Mouse (Mus musculus) kidney, postnatal 0 days (tissue): Measurements from ENCODE around the gene Atad1. TPM values are rescaled to one million over a fixed set of nuclear protein-coding genes. Genes with fewer than 3 reads are reported as not detected.

ENCODE experiments used
- ATAC-seq: fragments of 200-750 bp; cut with Nextera tagmentation; replicated peaks from 2 replicates; pipeline ENCODE4 v1.8.0; 2017; ENCODE audit warnings: low read depth, moderate number of reproducible peaks, moderate TSS enrichment, moderate library complexity; ENCODE audit not compliant: low FRiP score
- DNase-seq: peaks from one replicate; pipeline ENCODE4 v3.0.0-alpha.2; 2016; ENCODE audit warnings: low spot score
- H3K27ac ChIP-seq: fragments of 300-500 bp; sonication (generic); 2 replicates; pipeline ENCODE4 v1.5.1; 2014; ENCODE audit warnings: mild to moderate bottlenecking
- H3K27me3 ChIP-seq: fragments of 300-500 bp; sonication (generic); 2 replicates; pipeline ENCODE4 v1.6.1; 2014; ENCODE audit warnings: low read length, mixed read lengths; ENCODE audit not compliant: insufficient read depth
- H3K36me3 ChIP-seq: fragments of 300-500 bp; sonication (generic); 2 replicates; pipeline ENCODE4 v1.6.1; 2014; ENCODE audit warnings: low read length, mixed read lengths; ENCODE audit not compliant: insufficient read depth
- H3K4me1 ChIP-seq: fragments of 300-500 bp; sonication (generic); replicated peaks from 2 replicates; pipeline ENCODE4 v1.6.1; 2014; ENCODE audit warnings: antibody characterized with exemption, low read length, mixed read lengths; ENCODE audit not compliant: insufficient read depth
- H3K4me2 ChIP-seq: fragments of 300-500 bp; sonication (generic); 2 replicates; pipeline ENCODE4 v1.6.1; 2014; ENCODE audit warnings: mild to moderate bottlenecking, low read length, moderate library complexity, mixed read lengths
- H3K4me3 ChIP-seq: fragments of 300-500 bp; sonication (generic); replicated peaks from 2 replicates; pipeline ENCODE4 v1.5.1; 2014; ENCODE audit warnings: low read depth, low read length
- H3K9ac ChIP-seq: fragments of 300-500 bp; sonication (generic); 2 replicates; pipeline ENCODE4 v1.6.1; 2014; ENCODE audit warnings: low read depth, low read length
- H3K9me3 ChIP-seq: fragments of 300-500 bp; sonication (generic); replicated peaks from 2 replicates; pipeline ENCODE4 v1.6.1; 2016; ENCODE audit warnings: low read length, inconsistent platforms, mixed read lengths
- CTCF ChIP-seq: IDR thresholded peaks from 2 replicates; pipeline ENCODE4 v1.5.1; 2016; ENCODE audit warnings: antibody characterized with exemption, low read depth, mild to moderate bottlenecking, moderate library complexity
- WGBS: fragments of 180-500 bp; shearing (Covaris S2); extraction: QIAGEN DNeasy Blood & Tissue Kit; methylation state at CpG from one replicate; pipeline ENCODE4 v1.1.7; 2014; 5-methylcytosine and 5-hydroxymethylcytosine counted together
- polyA plus RNA-seq: library from polyadenylated mRNA; unstranded; fragments of >200 nt; fragmentation: Nextera tagmentation; extraction: Ambion mirVana; gene quantifications from 2 replicates; pipeline ENCODE4 v1.2.1, GENCODE M21; 2015

Gene Atad1
- polyA plus RNA-seq, 1 experiment from 2014 or later, result 79.2 TPM

- H3K4me2 ChIP-seq, result no peak overlapping the region
- no peaks in the 10 kb centered on the region for H3K27me3 ChIP-seq
- TF ChIP-seq CTCF, result no peak
- no peak for ATAC-seq
- H3K4me3 ChIP-seq, result no peak overlapping the region
- DNase-seq, result no peak
- no peaks in the 10 kb centered on the region for H3K36me3 ChIP-seq
- no peak overlapping the region for H3K9ac ChIP-seq
- no peaks in the 10 kb centered on the region for H3K9me3 ChIP-seq
- H3K27ac ChIP-seq, result no peak overlapping the region
- WGBS, result 51% methylated on average over 4 of the region's 4 CpGs
- no peaks in the 10 kb centered on the region for H3K4me1 ChIP-seq
These were observed 22.9 kb upstream of the Atad1 start for GRCm38 (mm10) chr19:32762493-32762892.

DNA sequence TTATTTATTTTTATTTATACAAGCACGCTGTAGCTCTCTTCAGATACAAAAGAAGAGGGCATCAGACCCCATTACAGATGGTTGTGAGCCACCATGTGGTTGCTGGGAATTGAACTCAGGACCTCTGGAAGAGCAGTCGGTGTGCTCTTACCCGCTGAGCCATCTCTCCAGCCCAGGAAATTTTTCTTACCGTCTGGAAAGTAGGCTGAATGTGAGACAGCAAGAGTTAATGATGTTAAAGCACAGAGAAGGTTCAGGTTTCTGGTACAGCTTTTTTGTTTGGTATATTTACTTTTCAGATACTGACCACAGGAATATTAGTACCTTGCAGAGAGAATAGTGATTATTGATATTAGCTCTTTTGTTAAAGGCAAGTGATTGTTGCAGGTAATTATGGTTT, 21.6 kb upstream of the Atad1 start:
- H3K36me3 ChIP-seq, result no peaks in the 10 kb centered on the region
- peak overlapping the region; percentile 66 for H3K4me2 ChIP-seq
- no peaks in the 10 kb centered on the region for H3K4me1 ChIP-seq
- no peaks in the 10 kb centered on the region for H3K9me3 ChIP-seq
- DNase-seq (no peak), ATAC-seq (no peak)
- H3K27me3 ChIP-seq, result no peaks in the 10 kb centered on the region
- WGBS, result 59% methylated on average over 4 of the region's 4 CpGs
- no peak for TF ChIP-seq CTCF
- H3K4me3 ChIP-seq, result no peak overlapping the region; the same call in 1 of the 2 replicates
- H3K27ac ChIP-seq, result no peak overlapping the region
- no peak overlapping the region for H3K9ac ChIP-seq

DNA sequence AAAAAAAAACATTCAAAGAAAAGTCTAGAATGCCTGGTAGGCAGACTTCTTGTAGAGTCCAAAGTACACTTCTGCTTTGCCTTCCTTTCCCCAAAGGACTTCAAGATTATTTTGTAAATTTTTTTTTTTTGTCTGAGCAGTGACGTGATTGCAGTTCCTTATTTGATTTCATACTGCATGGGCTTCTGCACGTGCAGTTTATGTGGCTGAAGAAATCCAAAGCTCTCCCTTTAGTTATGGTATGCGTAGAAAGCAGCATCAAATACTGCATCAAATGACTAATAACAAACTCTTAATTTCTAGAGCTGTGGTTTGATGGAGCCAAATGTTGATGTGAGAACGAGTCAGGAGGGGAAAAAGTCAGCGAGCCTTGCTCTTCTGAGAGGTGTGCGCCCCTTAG, 20.9 kb upstream of the Atad1 start:
- Histone ChIP-seq H3K27ac (no peak overlapping the region), H3K9ac (0 out of 2 replicates have a peak overlapping the region, but pooled peaks have one; percentile 9), H3K4me2 (peak overlapping the region; percentile 66), H3K4me3 (peak overlapping the region; percentile 97), H3K36me3 (no peaks in the 10 kb centered on the region), H3K4me1 (no peaks in the 10 kb centered on the region), H3K27me3 (no peaks in the 10 kb centered on the region), H3K9me3 (no peaks in the 10 kb centered on the region)
- TF ChIP-seq CTCF, result no peak
- ATAC-seq (no peak), DNase-seq (peak; percentile 43)
- 21% methylated on average over 6 of the region's 6 CpGs for WGBS

GRCm38 (mm10) chr19:32759357-32760024, 19.9 kb upstream of the Atad1 start:
- WGBS, result 2% methylated on average over 8 of the region's 8 CpGs

GRCm38 (mm10) chr19:32758793-32759161, 19.2 kb upstream of the Atad1 start:
- Histone ChIP-seq H3K9ac (peak overlapping the region; percentile 98), H3K4me1 (no peaks in the 10 kb centered on the region), H3K36me3 (no peaks in the 10 kb centered on the region), H3K27ac (no peak overlapping the region), H3K4me3 (peak overlapping the region; percentile 97), H3K27me3 (no peaks in the 10 kb centered on the region), H3K4me2 (peak overlapping the region; percentile 66), H3K9me3 (no peaks in the 10 kb centered on the region)
- DNase-seq (no peak), ATAC-seq (no peak)
- under 1% methylated on average over 11 of the region's 11 CpGs for WGBS
- no peak for TF ChIP-seq CTCF

More at GRCm38 (mm10) chr19:32759357-32760024, 19.9 kb upstream of the Atad1 start:
- Histone ChIP-seq H3K9ac (peak overlapping the region; percentile 98), H3K27me3 (no peaks in the 10 kb centered on the region), H3K36me3 (no peaks in the 10 kb centered on the region), H3K27ac (no peak overlapping the region), H3K4me3 (peak overlapping the region; percentile 97), H3K4me2 (peak overlapping the region; percentile 66), H3K4me1 (no peaks in the 10 kb centered on the region), H3K9me3 (no peaks in the 10 kb centered on the region)
- no peak for DNase-seq
- TF ChIP-seq CTCF, result no peak
- ATAC-seq, result no peak

GRCm38 (mm10) chr19:32757831-32758792, 18.5 kb upstream of the Atad1 start:
- WGBS, result under 1% methylated on average over 47 of the region's 69 CpGs
- no peak for TF ChIP-seq CTCF
- Histone ChIP-seq H3K9me3 (no peaks in the 10 kb centered on the region), H3K27ac (peak overlapping the region; percentile 100), H3K36me3 (no peaks in the 10 kb centered on the region), H3K9ac (peak overlapping the region; percentile 98), H3K4me3 (peak overlapping the region; percentile 97), H3K4me2 (peak overlapping the region; percentile 66), H3K27me3 (no peaks in the 10 kb centered on the region), H3K4me1 (no peaks in the 10 kb centered on the region)
- peak; percentile 64 for DNase-seq
- peak; percentile 2 for ATAC-seq
